Mouse (Mus musculus) cortical plate, adult 2 months (tissue): ENCODE data around the gene Hbp1.

Experiments used
- CTCF ChIP-seq: fragments of 200-500 bp; IDR thresholded peaks from 2 replicates; pipeline ENCODE4 v1.5.1; 2011; ENCODE audit warnings: mild to moderate bottlenecking, control low read depth, low read length; ENCODE audit not compliant: insufficient read depth; ENCODE audit errors: extremely low read depth
- POLR2A ChIP-seq: fragments of 200-500 bp; IDR thresholded peaks from 2 replicates; pipeline ENCODE4 v1.6.1; 2011; ENCODE audit warnings: mild to moderate bottlenecking, low read length, control low read depth; ENCODE audit not compliant: insufficient read depth; ENCODE audit errors: extremely low read depth

DNA sequence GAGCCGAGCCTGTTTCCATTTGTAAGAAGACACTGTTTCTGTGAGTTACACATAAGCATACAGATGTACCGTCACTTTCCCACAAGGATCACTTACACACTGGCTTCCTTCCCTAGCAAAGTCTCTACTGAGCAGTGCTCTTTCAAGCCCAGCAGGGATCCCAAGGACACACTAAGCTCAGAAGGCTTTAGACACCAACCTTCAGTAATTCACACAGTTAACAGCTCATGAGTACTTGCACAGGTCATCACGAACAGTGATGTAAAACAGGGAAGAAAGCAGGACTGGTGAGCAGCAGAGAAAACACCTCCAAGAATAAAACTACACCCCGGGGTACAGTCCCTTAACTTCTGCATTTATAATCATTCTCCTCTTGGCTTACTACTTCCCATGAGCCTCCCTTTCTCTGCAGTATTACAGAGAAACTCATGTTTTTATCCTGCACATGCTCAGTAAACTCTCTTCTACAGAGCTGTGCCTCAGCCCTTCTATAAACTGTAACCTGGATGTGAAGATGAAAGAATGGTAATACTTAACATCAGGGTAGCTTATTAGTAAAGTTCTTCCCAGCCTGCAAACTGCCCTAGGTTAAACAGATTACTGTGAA is 11.8 kb downstream of the Hbp1 start:
- TF ChIP-seq POLR2A: no peak
- TF ChIP-seq CTCF: no peak
